Mouse (Mus musculus) heart, embryonic 12.5 days (tissue): Measurements from ENCODE around the gene Eno3. TPM values are rescaled to one million over a fixed set of nuclear protein-coding genes. Genes with fewer than 3 reads are reported as not detected.
A peak's percentile ranks its signal among the peaks of the same experiment; 100 is the strongest.

Experiments used
- ATAC-seq: fragments of 200-750 bp; cut with Nextera tagmentation; 2 replicates; pipeline ENCODE4 v1.8.0; 2017; ENCODE audit warnings: moderate TSS enrichment, moderate library complexity; ENCODE audit not compliant: insufficient number of reproducible peaks, low FRiP score
- H3K27ac ChIP-seq: fragments of 300-500 bp; sonication (generic); 2 replicates; pipeline ENCODE4 v1.5.1; 2016; ENCODE audit warnings: mild to moderate bottlenecking, moderate library complexity; ENCODE audit not compliant: poor library complexity, severe bottlenecking
- H3K27me3 ChIP-seq: fragments of 300-500 bp; sonication (generic); replicated peaks from 2 replicates; pipeline ENCODE4 v1.6.1; 2016; ENCODE audit warnings: mild to moderate bottlenecking, moderate library complexity
- H3K36me3 ChIP-seq: fragments of 300-500 bp; sonication (generic); 2 replicates; pipeline ENCODE4 v1.6.1; 2016; ENCODE audit warnings: mild to moderate bottlenecking, moderate library complexity
- H3K4me1 ChIP-seq: fragments of 300-500 bp; sonication (generic); replicated peaks from 2 replicates; pipeline ENCODE4 v1.6.1; 2016; ENCODE audit warnings: mild to moderate bottlenecking
- H3K4me2 ChIP-seq: fragments of 300-500 bp; sonication (generic); 2 replicates; pipeline ENCODE4 v1.6.1; 2016; ENCODE audit warnings: mild to moderate bottlenecking, moderate library complexity
- H3K4me3 ChIP-seq: fragments of 300-500 bp; sonication (generic); 2 replicates; pipeline ENCODE4 v1.5.1; 2016; ENCODE audit warnings: mild to moderate bottlenecking
- H3K9ac ChIP-seq: fragments of 300-500 bp; sonication (generic); 2 replicates; pipeline ENCODE4 v1.6.1; 2016; ENCODE audit warnings: mild to moderate bottlenecking, moderate library complexity
- H3K9me3 ChIP-seq: fragments of 300-500 bp; sonication (generic); replicated peaks from 2 replicates; pipeline ENCODE4 v1.6.1; 2016; ENCODE audit warnings: mild to moderate bottlenecking, moderate library complexity
- WGBS: fragments of 180-500 bp; shearing (Covaris S2); methylation state at CpG from one replicate; pipeline ENCODE4 v1.1.7; 2016; 5-methylcytosine and 5-hydroxymethylcytosine counted together
- polyA plus RNA-seq: library from polyadenylated mRNA; unstranded; fragments of >200 nt; fragmentation: Nextera tagmentation; extraction: Ambion mirVana; gene quantifications from 2 replicates; pipeline ENCODE4 v1.2.1, GENCODE M21; 2016

Gene Eno3
- polyA plus RNA-seq, 1 experiment from 2014 or later = 238 TPM

GRCm38 (mm10) chr11:70652029-70652883, 4.7 kb upstream of the Eno3 start:
- H3K4me3 ChIP-seq = peak overlapping the region; percentile 78
- no peaks in the 10 kb centered on the region for H3K9me3 ChIP-seq
- H3K4me2 ChIP-seq = peak overlapping the region; percentile 82
- peak overlapping the region; percentile 96; the same call in 1 of the 2 replicates for H3K27ac ChIP-seq
- H3K36me3 ChIP-seq = peaks cover 45% of the 10 kb centered on the region
- no peaks in the 10 kb centered on the region for H3K27me3 ChIP-seq
- no peak for ATAC-seq
- peaks cover 63% of the 10 kb centered on the region for H3K4me1 ChIP-seq
- 66% methylated on average over 12 of the region's 12 CpGs for WGBS
- peak overlapping the region; percentile 94 for H3K9ac ChIP-seq

- H3K36me3 ChIP-seq = peaks cover 45% of the 10 kb centered on the region
- H3K4me3 ChIP-seq = peak overlapping the region; percentile 78
- 40% methylated on average over 6 of the region's 6 CpGs for WGBS
- H3K9ac ChIP-seq = peak overlapping the region; percentile 94
- H3K27me3 ChIP-seq = no peaks in the 10 kb centered on the region
- ATAC-seq = no peak
- H3K4me1 ChIP-seq = peaks cover 68% of the 10 kb centered on the region
- H3K27ac ChIP-seq = peak overlapping the region; percentile 96
- peak overlapping the region; percentile 82 for H3K4me2 ChIP-seq
- no peaks in the 10 kb centered on the region for H3K9me3 ChIP-seq
Observed at GRCm38 (mm10) chr11:70652884-70653344, 4.1 kb upstream of the Eno3 start.

- Histone ChIP-seq H3K27me3 (no peaks in the 10 kb centered on the region), H3K27ac (peak overlapping the region; percentile 96), H3K4me1 (peaks cover 69% of the 10 kb centered on the region), H3K9me3 (no peaks in the 10 kb centered on the region), H3K4me3 (peak overlapping the region; percentile 78), H3K4me2 (peak overlapping the region; percentile 82), H3K36me3 (peaks cover 41% of the 10 kb centered on the region), H3K9ac (peak overlapping the region; percentile 94)
- ATAC-seq = peak; percentile 66
- under 1% methylated on average over 60 of the region's 63 CpGs for WGBS
Observed at GRCm38 (mm10) chr11:70653345-70654197, 3.4 kb upstream of the Eno3 start.

- peaks cover 38% of the 10 kb centered on the region for H3K36me3 ChIP-seq
- H3K4me3 ChIP-seq = peak within 1 kb of the TSS; percentile 78
- peak within 1 kb of the TSS; percentile 96 for H3K27ac ChIP-seq
- no peaks in the 10 kb centered on the region for H3K9me3 ChIP-seq
- H3K4me2 ChIP-seq = peak within 1 kb of the TSS; percentile 82
- H3K9ac ChIP-seq = peak within 1 kb of the TSS; percentile 94
- no peaks in the 10 kb centered on the region for H3K27me3 ChIP-seq
- under 1% methylated on average over 61 of the region's 61 CpGs for WGBS
- peak; percentile 51 for ATAC-seq
- H3K4me1 ChIP-seq = peaks cover 69% of the 10 kb centered on the region
Observed at GRCm38 (mm10) chr11:70654198-70654922, 2.6 kb upstream of the Eno3 start, which contains the start of gene Pfn1. TSS of gene Pfn1 (minus strand) at chr11:70654644.

GRCm38 (mm10) chr11:70654923-70655570, 2.0 kb upstream of the Eno3 start:
- Histone ChIP-seq H3K9me3 (no peaks in the 10 kb centered on the region), H3K27me3 (no peaks in the 10 kb centered on the region), H3K9ac (peak overlapping the region; percentile 94), H3K4me1 (peaks cover 68% of the 10 kb centered on the region), H3K27ac (peak overlapping the region; percentile 96), H3K4me2 (peak overlapping the region; percentile 82), H3K36me3 (peaks cover 38% of the 10 kb centered on the region), H3K4me3 (peak overlapping the region; percentile 78)
- WGBS = 0% methylated on average over 48 of the region's 48 CpGs
- ATAC-seq = peak; percentile 46

GRCm38 (mm10) chr11:70655571-70656455, 1.2 kb upstream of the Eno3 start:
- H3K9me3 ChIP-seq = no peaks in the 10 kb centered on the region
- H3K27me3 ChIP-seq = no peaks in the 10 kb centered on the region
- WGBS = under 1% methylated on average over 61 of the region's 61 CpGs
- peak overlapping the region; percentile 78 for H3K4me3 ChIP-seq
- peak overlapping the region; percentile 96 for H3K27ac ChIP-seq
- peak overlapping the region; percentile 82 for H3K4me2 ChIP-seq
- peaks cover 61% of the 10 kb centered on the region for H3K4me1 ChIP-seq
- H3K36me3 ChIP-seq = peaks cover 38% of the 10 kb centered on the region
- H3K9ac ChIP-seq = peak overlapping the region; percentile 94
- peak; percentile 40 for ATAC-seq

- peaks cover 38% of the 10 kb centered on the region for H3K36me3 ChIP-seq
- peak overlapping the region; percentile 78 for H3K4me3 ChIP-seq
- no peaks in the 10 kb centered on the region for H3K9me3 ChIP-seq
- 4% methylated on average over 16 of the region's 16 CpGs for WGBS
- H3K27ac ChIP-seq = peak overlapping the region; percentile 96
- H3K4me2 ChIP-seq = peak overlapping the region; percentile 82
- peak; percentile 13; the same call in 1 of the 2 replicates for ATAC-seq
- H3K9ac ChIP-seq = peak overlapping the region; percentile 94
- no peaks in the 10 kb centered on the region for H3K27me3 ChIP-seq
- H3K4me1 ChIP-seq = peaks cover 59% of the 10 kb centered on the region
Observed at GRCm38 (mm10) chr11:70656456-70656927, 510 bp upstream of the Eno3 start.

GRCm38 (mm10) chr11:70657573-70657972, 571 bp downstream of the Eno3 start:
- WGBS = 36% methylated on average over 6 of the region's 6 CpGs
- H3K27ac ChIP-seq = peak overlapping the region; percentile 96
- H3K36me3 ChIP-seq = peaks cover 37% of the 10 kb centered on the region
- peak overlapping the region; percentile 94 for H3K9ac ChIP-seq
- H3K4me3 ChIP-seq = peak overlapping the region; percentile 78
- peak overlapping the region; percentile 82 for H3K4me2 ChIP-seq
- ATAC-seq = no peak
- no peaks in the 10 kb centered on the region for H3K9me3 ChIP-seq
- H3K4me1 ChIP-seq = peaks cover 49% of the 10 kb centered on the region
- no peaks in the 10 kb centered on the region for H3K27me3 ChIP-seq

GRCm38 (mm10) chr11:70657991-70658390, 989 bp downstream of the Eno3 start:
- no peak for ATAC-seq
- H3K36me3 ChIP-seq = peaks cover 38% of the 10 kb centered on the region
- H3K4me2 ChIP-seq = peak overlapping the region; percentile 82
- H3K27me3 ChIP-seq = no peaks in the 10 kb centered on the region
- peaks cover 45% of the 10 kb centered on the region for H3K4me1 ChIP-seq
- peak overlapping the region; percentile 96 for H3K27ac ChIP-seq
- peak overlapping the region; percentile 94 for H3K9ac ChIP-seq
- H3K9me3 ChIP-seq = no peaks in the 10 kb centered on the region
- 48% methylated on average over 9 of the region's 9 CpGs for WGBS
- H3K4me3 ChIP-seq = peak overlapping the region; percentile 78
